Mouse (Mus musculus): Measurements from ENCODE around the gene Sumf1.

The Sumf1 gene

GRCm38 (mm10) chr6:108211896-108212880 is 26.8 kb upstream of the Sumf1 start:
- no peak for DNase-seq (ENCODE audit: extremely low read depth, insufficient read length, low spot score)

- no peak for DNase-seq (ENCODE audit: extremely low read depth, insufficient read length, low spot score)
Measured at GRCm38 (mm10) chr6:108206914-108207566, 21.7 kb upstream of the Sumf1 start.

- DNase-seq (ENCODE audit: extremely low read depth, insufficient read length, low spot score) = no peak
Measured at GRCm38 (mm10) chr6:108206145-108206544, 20.8 kb upstream of the Sumf1 start.

GRCm38 (mm10) chr6:108204322-108204721 is 18.9 kb upstream of the Sumf1 start:
- no peak for DNase-seq (ENCODE audit: extremely low read depth, insufficient read length, low spot score)

GRCm38 (mm10) chr6:108198286-108198685 is 12.9 kb upstream of the Sumf1 start:
- DNase-seq (ENCODE audit: extremely low read depth, insufficient read length, low spot score) = no peak

- DNase-seq (ENCODE audit: extremely low read depth, insufficient read length, low spot score) = no peak
Measured at GRCm38 (mm10) chr6:108197117-108197516, 11.7 kb upstream of the Sumf1 start.

- no peak for DNase-seq (ENCODE audit: extremely low read depth, insufficient read length, low spot score)
Measured at GRCm38 (mm10) chr6:108196665-108197064, 11.3 kb upstream of the Sumf1 start.

GRCm38 (mm10) chr6:108192632-108193031 is 7.2 kb upstream of the Sumf1 start:
- no peak for DNase-seq (ENCODE audit: extremely low read depth, insufficient read length, low spot score)

- DNase-seq (ENCODE audit: extremely low read depth, insufficient read length, low spot score) = no peak
Measured at GRCm38 (mm10) chr6:108190690-108191089, 5.3 kb upstream of the Sumf1 start.

- DNase-seq (ENCODE audit: extremely low read depth, insufficient read length, low spot score) = no peak
Measured at GRCm38 (mm10) chr6:108185685-108186009, 265 bp upstream of the Sumf1 start.

- DNase-seq (ENCODE audit: extremely low read depth, insufficient read length, low spot score) = no peak
Measured at GRCm38 (mm10) chr6:108179087-108179486, 6.3 kb downstream of the Sumf1 start.

GRCm38 (mm10) chr6:108174181-108174580 is 11.2 kb downstream of the Sumf1 start:
- no peak for DNase-seq (ENCODE audit: extremely low read depth, insufficient read length, low spot score)

- no peak for DNase-seq (ENCODE audit: extremely low read depth, insufficient read length, low spot score)
Measured at GRCm38 (mm10) chr6:108172219-108172618, 13.2 kb downstream of the Sumf1 start.

GRCm38 (mm10) chr6:108169466-108169865 is 15.9 kb downstream of the Sumf1 start:
- DNase-seq (ENCODE audit: extremely low read depth, insufficient read length, low spot score) = no peak

GRCm38 (mm10) chr6:108168723-108169122 is 16.7 kb downstream of the Sumf1 start:
- no peak for DNase-seq (ENCODE audit: extremely low read depth, insufficient read length, low spot score)

- DNase-seq (ENCODE audit: extremely low read depth, insufficient read length, low spot score) = no peak
Measured at GRCm38 (mm10) chr6:108167946-108168680, 17.3 kb downstream of the Sumf1 start.

GRCm38 (mm10) chr6:108165598-108165997 is 19.8 kb downstream of the Sumf1 start:
- DNase-seq (ENCODE audit: extremely low read depth, insufficient read length, low spot score) = no peak

- no peak for DNase-seq (ENCODE audit: extremely low read depth, insufficient read length, low spot score)
Measured at GRCm38 (mm10) chr6:108164935-108165334, 20.4 kb downstream of the Sumf1 start.

- no peak for DNase-seq (ENCODE audit: extremely low read depth, insufficient read length, low spot score)
Measured at GRCm38 (mm10) chr6:108160608-108161007, 24.8 kb downstream of the Sumf1 start.

GRCm38 (mm10) chr6:108156881-108157280 is 28.5 kb downstream of the Sumf1 start:
- DNase-seq (ENCODE audit: extremely low read depth, insufficient read length, low spot score) = no peak

GRCm38 (mm10) chr6:108154243-108154642 is 31.1 kb downstream of the Sumf1 start:
- DNase-seq (ENCODE audit: extremely low read depth, insufficient read length, low spot score) = no peak

All from 3134 (cell line).